ENCODE assay signal across 14 mouse cellular contexts in genomic region chr9:22366621-22367020, GRCm38 (mm10). TPM values are rescaled to one million over a fixed set of nuclear protein-coding genes. Genes with fewer than 3 reads are reported as not detected.
DNase-seq lines count a peak whose midpoint lies in the region; ATAC-seq lines count a peak whose summit lies in the region.
"Had no signal": no experiment of that assay in that cellular context is flagged by ENCODE, and none has a peak within 500 bp of the region (broad histone marks: within the 10 kb centered on the region; RNA-seq: fewer than 3 reads in every experiment).

No protein-coding gene starts in this region.

- DNase-seq in heart, adult 11 months, result peak; percentile 86
- peak; percentile 10 for DNase-seq in MN1 (ENCODE audit: low spot score)
- DNase-seq in cerebellum, adult 11 months, result no peak
- DNase-seq in ovary, postnatal 36 days (ENCODE audit: low spot score), result no peak
- DNase-seq in gastrocnemius, postnatal 4 days (ENCODE audit: low spot score in 2 of 2), result no peak
- DNase-seq: cerebellum, adult 9-10 months; kidney, adult 18-20 months; layer of hippocampus, postnatal 36 days; left cerebral cortex, postnatal 4 days had no signal

- peaks cover 7% of the 10 kb centered on the region; the same call in 1 of the 2 replicates for H3K4me1 ChIP-seq in heart, embryonic 12.5 days (replicated peaks)
- H3K4me1 ChIP-seq: liver, embryonic 15.5 days had no signal

- H3K27me3 ChIP-seq in heart, embryonic 12.5 days (replicated peaks), result no peaks in the 10 kb centered on the region
- H3K27me3 ChIP-seq: liver, embryonic 15.5 days had no signal

- no peak for ATAC-seq in heart, embryonic 12.5 days (ENCODE audit: insufficient number of reproducible peaks, low FRiP score)
- peak; percentile 93 for ATAC-seq in granulocyte monocyte progenitor cell, adult 5-6 weeks (replicated peaks; ENCODE audit: poor library complexity, severe bottlenecking)
- ATAC-seq in neutrophil, adult 5-6 weeks (ENCODE audit: extremely low read depth, insufficient number of reproducible peaks, low FRiP score, poor library complexity, severe bottlenecking), result peak; percentile 50

- 96% methylated on average over 10 of the region's 10 CpGs for whole genome bisulfite sequencing in heart, embryonic 12.5 days

- H3K27ac ChIP-seq in heart, embryonic 12.5 days (ENCODE audit: poor library complexity, severe bottlenecking), result no peak overlapping the region
- H3K27ac ChIP-seq: hindbrain, embryonic 14.5 days; liver, embryonic 15.5 days had no signal

- H3K36me3 ChIP-seq in heart, embryonic 12.5 days, result peaks cover 84% of the 10 kb centered on the region

- H3K9me3 ChIP-seq in heart, embryonic 12.5 days (replicated peaks), result no peaks in the 10 kb centered on the region
- H3K9me3 ChIP-seq: liver, embryonic 15.5 days had no signal

- H3K4me2 ChIP-seq in heart, embryonic 12.5 days, result no peak overlapping the region
- H3K4me2 ChIP-seq: hindbrain, embryonic 14.5 days; liver, embryonic 15.5 days had no signal

- H3K4me3 ChIP-seq in heart, embryonic 12.5 days, result no peak overlapping the region
- H3K4me3 ChIP-seq: liver, embryonic 15.5 days had no signal

- no peak overlapping the region for H3K9ac ChIP-seq in heart, embryonic 12.5 days
- H3K9ac ChIP-seq: hindbrain, embryonic 14.5 days; liver, embryonic 15.5 days had no signal

RNA-seq across cellular contexts. Expression of gene Anln, which starts 22.4 kb away (rescaled TPM):
- 62.3 and 65.6 TPM in 2 replicates for polyA plus RNA-seq in heart, embryonic 12.5 days (2016; fragmentation: Nextera tagmentation; extraction: Ambion mirVana)
- total RNA-seq in granulocyte monocyte progenitor cell, adult 5-6 weeks (2014; fragmentation: Nextera tagmentation), result 40.1 and 40.4 TPM in 2 replicates
- 55.3 and 59.9 TPM in 2 replicates for total RNA-seq in granulocyte monocyte progenitor cell, adult 5-6 weeks (2017)
- 2.2 and 5.0 TPM in 2 replicates for total RNA-seq in neutrophil, adult 5-6 weeks (2017)
- 10 to 100 TPM; 25.9 to 26.3 TPM for total RNA-seq in gastrocnemius, postnatal 4 days (2021)

RNA-seq across cellular contexts. Expression of gene 9530077C05Rik, which starts 44.7 kb away (rescaled TPM):
- polyA plus RNA-seq in heart, embryonic 12.5 days (2016; fragmentation: Nextera tagmentation; extraction: Ambion mirVana), result 2.0 and 2.5 TPM in 2 replicates
- total RNA-seq in granulocyte monocyte progenitor cell, adult 5-6 weeks (2014; fragmentation: Nextera tagmentation), result 2.1 TPM in 1 of 2 replicates, not detected in the other
- total RNA-seq in granulocyte monocyte progenitor cell, adult 5-6 weeks (2017), result 2.0 and 2.1 TPM in 2 replicates
- total RNA-seq in neutrophil, adult 5-6 weeks (2017), result 11.0 and 15.4 TPM in 2 replicates
- under 1 TPM; 0.69 to 0.83 TPM for total RNA-seq in gastrocnemius, postnatal 4 days (2021)

RNA-seq across cellular contexts. Expression of gene Zfp810, which starts 59.2 kb away (rescaled TPM):
- polyA plus RNA-seq in heart, embryonic 12.5 days (2016; fragmentation: Nextera tagmentation; extraction: Ambion mirVana), result 14.4 and 15.9 TPM in 2 replicates
- 10.4 and 17.4 TPM in 2 replicates for total RNA-seq in granulocyte monocyte progenitor cell, adult 5-6 weeks (2014; fragmentation: Nextera tagmentation)
- total RNA-seq in granulocyte monocyte progenitor cell, adult 5-6 weeks (2017), result 9.4 and 16.3 TPM in 2 replicates
- 13.9 and 20.4 TPM in 2 replicates for total RNA-seq in neutrophil, adult 5-6 weeks (2017)
- total RNA-seq in gastrocnemius, postnatal 4 days (2021), result 1 to 10 TPM; 4.2 to 5.2 TPM

Comparison
In these comparisons a context has a peak if more than half of its experiments do, and no peak if none do; other contexts are left out.
1. DNase-seq: peak in heart, adult 11 months (single experiment) and MN1 (single experiment); none in cerebellum, adult 11 months (single experiment), ovary, postnatal 36 days (single experiment) and gastrocnemius, postnatal 4 days (0 of 2).